17 mouse cellular contexts compared by ENCODE assay signal in genomic region chr17:83887241-83887640, GRCm38 (mm10). TPM values are rescaled to one million over a fixed set of nuclear protein-coding genes. Genes with fewer than 3 reads are reported as not detected.
"Had no signal": no experiment of that assay in that cellular context is flagged by ENCODE, and none has a peak within 500 bp of the region (broad histone marks: within the 10 kb centered on the region; RNA-seq: fewer than 3 reads in every experiment).

No protein-coding gene starts in this region.

- H3K27me3 ChIP-seq: midbrain, embryonic 12.5 days; neural tube, embryonic 12.5 days had no signal

- H3K4me1 ChIP-seq: midbrain, embryonic 10.5 days had no signal

- H3K27ac ChIP-seq: midbrain, embryonic 10.5 days; midbrain, embryonic 12.5 days; neural tube, embryonic 12.5 days had no signal

- ATAC-seq: midbrain, embryonic 16.5 days had no signal

- DNase-seq: lung, adult 18-20 months; lung, embryonic 14.5 days; lung, postnatal 10 days; lung, postnatal 4 days; midbrain, embryonic 14.5 days; retina, postnatal 1 day; right cerebral cortex, adult 18-20 months; right cerebral cortex, postnatal 25 days; right cerebral cortex, postnatal 4 days; spleen, adult 18-20 months; thymus, adult 18-20 months; thymus, postnatal 14 days; thymus, postnatal 36 days had no signal

- H3K9ac ChIP-seq: lung, embryonic 14.5 days; midbrain, embryonic 12.5 days; neural tube, embryonic 12.5 days had no signal

- H3K4me2 ChIP-seq: lung, embryonic 14.5 days; midbrain, embryonic 12.5 days; neural tube, embryonic 12.5 days had no signal

- H3K4me3 ChIP-seq: midbrain, embryonic 10.5 days; midbrain, embryonic 12.5 days; neural tube, embryonic 12.5 days had no signal

- H3K9me3 ChIP-seq: midbrain, embryonic 10.5 days; midbrain, embryonic 12.5 days; neural tube, embryonic 12.5 days had no signal

- H3K36me3 ChIP-seq: midbrain, embryonic 10.5 days; midbrain, embryonic 12.5 days; neural tube, embryonic 12.5 days had no signal

RNA-seq across cellular contexts. Expression of gene Haao, which starts 39.5 kb away (rescaled TPM):
- polyA plus RNA-seq: neural tube, embryonic 12.5 days had no signal
